Mouse (Mus musculus) layer of hippocampus, postnatal 36 days (tissue): ENCODE results near the gene Bag1. TPM values are rescaled to one million over a fixed set of nuclear protein-coding genes. Genes with fewer than 3 reads are reported as not detected.

Source experiments
- microRNA-seq, 2 experiments: library from miRNA; unstranded; fragments of <30 nt; microRNA quantifications; one replicate each; pipeline ENCODE4 v1.2.0; 2021
- total RNA-seq, 2 experiments: library from RNA; stranded (reverse); gene quantifications; 2 replicates each; pipeline ENCODE4 v1.2.3; 2021

The Bag1 gene
- total RNA-seq, 2 experiments from 2014 or later, result 148 to 156 TPM

Small RNAs within 50 kb of the gene (microRNA-seq; reads per million reads assigned to microRNA genes)
- 0.21 to 1.2 reads per million in 2 experiments for gene Mir3094

Other genes with a start within 250 kb of the Bag1 start
- 10 to 100 TPM; 23.4 to 28.7 TPM for gene Aptx, start 245.1 kb downstream of the Bag1 start, total RNA-seq
- gene Dnaja1, start 226.1 kb downstream of the Bag1 start, total RNA-seq, result 100 to 1,000 TPM; 368 to 372 TPM
- gene Smu1, start 190.4 kb downstream of the Bag1 start, total RNA-seq, result 10 to 100 TPM; 51.4 to 55.3 TPM
- 10 to 100 TPM in 1 of 2 experiments, 1 to 10 TPM in 1; 6.9 to 10.8 TPM for gene B4galt1, start 94.3 kb downstream of the Bag1 start, total RNA-seq
- not detected for gene Spink4, start 28.2 kb downstream of the Bag1 start, total RNA-seq
- gene Chmp5, start 113 bp upstream of the Bag1 start, total RNA-seq, result 10 to 100 TPM; 87.9 to 89.4 TPM
- 10 to 100 TPM; 66.1 to 76.4 TPM for gene Nfx1, start 22.6 kb upstream of the Bag1 start, total RNA-seq
- gene Aqp7, start 99.8 kb upstream of the Bag1 start, total RNA-seq, result not detected
- not detected for gene Aqp3, start 149.9 kb upstream of the Bag1 start, total RNA-seq
- gene Nol6, start 176.2 kb upstream of the Bag1 start, total RNA-seq, result 100 to 1,000 TPM in 1 of 2 experiments, 10 to 100 TPM in 1; 96.0 to 103 TPM
- 10 to 100 TPM; 76.6 to 79.2 TPM for gene Ube2r2, start 187.4 kb upstream of the Bag1 start, total RNA-seq